Mouse (Mus musculus): ENCODE measurements around the gene Tut1.

Tut1 gene

DNA sequence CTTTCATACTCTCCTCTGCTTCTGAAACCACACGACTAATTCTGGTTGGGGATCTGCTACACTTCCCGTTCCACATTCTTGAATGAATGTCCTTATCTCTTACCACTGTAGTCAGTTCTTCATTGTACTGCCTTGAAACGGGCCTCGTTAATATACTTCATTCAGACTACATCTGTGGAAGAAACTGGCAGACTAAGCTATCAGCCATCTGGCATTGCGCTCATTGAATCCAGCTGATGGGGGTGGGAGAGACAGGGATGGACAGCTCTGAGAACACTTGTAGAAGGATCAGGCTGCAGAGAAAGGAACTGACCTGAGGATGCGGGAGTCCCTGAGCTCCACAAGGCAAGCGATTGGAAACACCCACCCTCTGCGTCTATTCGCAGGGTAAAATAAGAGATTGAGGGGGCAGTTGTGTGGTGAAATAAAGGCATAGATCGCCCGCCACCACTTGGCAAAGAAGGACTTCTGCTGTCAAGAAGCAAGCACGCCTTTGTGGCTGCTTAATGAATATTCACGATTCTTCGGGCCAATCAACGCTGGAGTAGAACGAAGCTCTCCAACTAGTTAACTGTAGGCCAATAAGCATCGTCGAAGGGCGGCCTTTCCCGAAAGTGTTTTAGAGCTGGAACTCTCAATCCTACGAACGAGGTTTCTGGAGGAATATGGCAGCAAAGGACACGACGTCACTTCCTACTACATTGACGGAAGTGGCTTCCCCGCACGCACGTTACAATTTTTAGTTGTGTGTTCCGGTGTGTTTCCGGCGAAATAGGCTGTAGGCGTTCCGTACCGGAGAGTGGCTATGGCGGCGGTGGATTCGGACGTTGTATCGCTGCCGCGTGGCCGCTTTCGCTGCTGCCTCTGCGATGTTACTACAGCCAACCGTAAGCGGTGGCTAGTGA is at the start of gene Tut1:
TSS of gene Tut1 (plus strand) at position 713 of the 905 bp plus-strand sequence.
- DNase-seq: peak; percentile 86 to 87

DNA sequence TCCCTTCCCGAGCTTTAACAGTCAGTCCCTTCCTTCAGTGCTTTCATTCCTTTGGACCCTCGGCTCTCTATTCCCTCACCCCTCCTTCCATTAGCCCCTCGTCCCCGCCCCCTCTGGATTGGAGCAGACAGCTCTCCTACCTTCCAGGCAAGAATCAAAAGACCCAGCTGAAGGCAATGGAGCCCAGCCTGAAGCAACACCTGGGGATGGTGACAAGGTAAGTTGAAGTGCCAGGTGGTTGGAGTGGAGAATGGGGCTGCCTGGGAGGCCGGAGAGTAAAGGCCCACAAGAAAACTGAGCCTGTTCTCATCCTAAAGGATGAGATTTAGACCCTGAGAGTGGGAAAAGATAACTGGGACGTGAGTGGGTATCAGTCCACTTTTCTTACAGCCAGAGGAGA is 45.1 kb upstream of the Tut1 start:
- no peak for DNase-seq

DNA sequence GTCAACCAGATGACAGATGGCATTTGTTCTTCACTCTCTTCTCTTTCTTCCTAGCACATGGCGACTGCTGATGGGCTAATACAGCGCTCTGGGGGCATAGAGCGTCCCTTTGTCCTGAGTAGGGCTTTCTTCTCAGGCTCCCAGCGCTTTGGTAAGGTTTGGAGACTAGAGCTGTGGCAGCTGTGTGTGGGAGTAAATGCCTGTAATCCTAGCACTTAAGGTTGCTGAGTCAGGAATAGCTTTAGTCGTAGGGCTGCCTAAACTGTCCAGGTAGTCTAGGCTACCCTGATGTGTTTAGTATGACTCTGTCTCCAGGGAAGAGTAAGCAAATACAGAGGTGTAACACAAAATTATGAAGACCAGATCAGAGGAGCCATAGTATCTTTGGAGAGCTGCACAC is 41.8 kb upstream of the Tut1 start:
- DNase-seq: no peak

GRCm38 (mm10) chr19:8914212-8914611 is 39.4 kb upstream of the Tut1 start:
- DNase-seq: no peak

- no peak for DNase-seq
These were observed 34.6 kb upstream of the Tut1 start for GRCm38 (mm10) chr19:8919000-8919399.

DNA sequence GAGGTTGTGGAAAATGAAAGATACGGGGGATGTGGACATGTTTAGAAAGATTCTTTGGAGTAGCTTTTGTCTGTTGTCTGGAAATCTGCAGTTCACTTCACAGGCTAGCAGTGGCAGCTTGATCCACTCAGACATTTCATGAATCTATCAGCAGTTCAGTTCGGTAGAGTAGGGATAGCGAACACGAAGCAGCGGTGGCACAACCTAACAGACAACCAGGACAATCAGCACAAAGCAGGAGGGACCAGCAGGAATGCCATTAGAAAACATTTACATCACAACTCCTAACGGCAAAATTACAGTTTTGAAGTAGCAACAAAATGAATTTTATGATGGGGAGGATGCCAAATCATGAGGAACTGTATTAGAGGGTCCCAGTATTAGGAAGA is 34.0 kb upstream of the Tut1 start:
- no peak for DNase-seq

GRCm38 (mm10) chr19:8920073-8920736 is 33.4 kb upstream of the Tut1 start, which contains the start of gene B3gat3:
Gene B3gat3 (plus strand): TSS chr19:8920374.
- DNase-seq: peak; percentile 82 to 84

GRCm38 (mm10) chr19:8920836-8921291 is 32.8 kb upstream of the Tut1 start:
- peak in 1 of 2 experiments; percentile 18 for DNase-seq

DNA sequence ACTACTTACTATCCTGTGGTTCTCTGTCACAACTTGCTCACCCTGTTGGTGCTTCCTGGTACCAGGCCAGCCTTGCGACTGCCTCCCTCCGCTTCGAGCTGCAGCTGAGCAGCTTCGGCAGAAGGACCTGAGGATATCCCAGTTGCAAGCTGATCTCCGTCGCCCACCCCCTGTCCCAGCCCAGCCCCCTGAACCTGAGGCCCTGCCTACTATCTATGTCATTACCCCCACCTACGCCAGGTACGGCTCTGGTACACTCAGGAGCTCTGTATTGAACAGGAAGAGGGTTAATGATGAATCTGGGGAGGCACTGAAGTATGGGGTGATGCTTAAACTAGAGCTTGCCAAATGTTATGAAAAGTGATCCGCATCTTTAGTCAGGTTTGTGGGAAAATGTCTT is 31.9 kb upstream of the Tut1 start:
- DNase-seq: peak in 1 of 2 experiments; percentile 14

- no peak for DNase-seq
These were observed 26.9 kb upstream of the Tut1 start for GRCm38 (mm10) chr19:8926766-8927165.

- no peak for DNase-seq
These were observed 25.6 kb upstream of the Tut1 start for GRCm38 (mm10) chr19:8927891-8928525.

GRCm38 (mm10) chr19:8928689-8929223 is 24.9 kb upstream of the Tut1 start:
- no peak for DNase-seq

DNA sequence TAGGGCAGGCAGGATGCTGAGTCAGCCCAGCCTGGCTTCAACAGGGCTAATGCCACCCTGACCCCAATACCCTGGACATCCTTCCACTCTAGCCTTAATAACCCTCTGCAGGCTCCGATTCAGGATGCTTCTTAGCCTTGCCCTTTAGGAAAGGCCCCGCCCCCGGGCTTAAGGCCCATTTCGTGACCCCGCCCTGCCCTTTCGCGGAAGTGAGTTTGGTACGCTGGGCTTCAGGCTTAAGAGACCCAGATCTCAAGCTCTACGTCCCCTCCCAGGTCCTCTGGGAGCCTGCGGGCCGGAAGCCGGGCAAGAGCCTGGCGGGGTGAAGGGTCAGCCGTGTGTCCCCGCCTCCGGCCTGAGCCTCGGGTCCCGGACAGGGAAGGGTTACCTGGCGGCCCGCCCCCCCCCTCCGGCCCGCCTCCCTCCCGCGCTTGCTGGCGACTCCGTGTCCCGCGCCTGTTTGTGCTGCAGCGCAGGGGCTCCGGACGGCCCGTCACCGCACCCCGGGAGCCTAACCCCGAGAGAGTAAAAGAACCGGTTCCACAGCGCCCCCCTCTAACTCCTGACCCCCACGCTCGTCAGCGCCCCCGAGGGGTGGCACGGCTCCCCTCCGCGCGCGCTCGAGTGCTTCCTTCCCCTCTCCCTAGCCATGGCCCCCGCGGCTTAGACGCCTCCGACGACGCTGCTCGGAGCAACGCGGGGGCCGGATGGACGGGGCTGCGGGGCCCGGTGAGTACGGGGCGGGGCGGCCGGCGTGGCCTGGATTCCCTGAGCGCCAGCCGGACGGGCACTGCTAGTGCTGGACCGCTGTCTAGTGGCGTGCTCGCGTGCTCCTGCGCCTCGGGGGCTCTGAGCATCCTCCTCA is 24.2 kb upstream of the Tut1 start, which contains the start of the genes Rom1 and Eml3:
TSS of gene Rom1 (minus strand) at position 133 of the 865 bp plus-strand sequence.
TSS of gene Eml3 (plus strand) at position 329 of the 865 bp plus-strand sequence.
- peak; percentile 89 for DNase-seq

DNA sequence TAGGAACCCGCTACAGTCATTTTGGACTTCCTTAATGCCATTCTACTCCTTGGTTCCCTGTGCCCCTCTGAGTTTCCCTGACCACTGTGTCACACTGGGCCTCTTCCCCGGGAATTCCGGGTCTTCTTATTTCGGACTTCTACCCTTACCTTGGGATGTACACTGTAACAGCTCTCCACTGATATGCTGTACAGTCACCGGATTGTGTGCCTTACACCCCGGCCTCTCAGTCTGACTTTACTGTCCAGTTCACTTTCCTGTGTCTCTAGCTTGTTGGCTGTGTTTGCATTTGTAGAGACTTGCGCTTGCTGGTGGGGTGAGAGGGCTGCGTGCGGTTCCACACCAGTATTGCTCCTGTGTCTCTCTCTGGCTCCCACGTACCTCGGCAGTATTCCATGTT is 23.5 kb upstream of the Tut1 start:
- DNase-seq: no peak

DNA sequence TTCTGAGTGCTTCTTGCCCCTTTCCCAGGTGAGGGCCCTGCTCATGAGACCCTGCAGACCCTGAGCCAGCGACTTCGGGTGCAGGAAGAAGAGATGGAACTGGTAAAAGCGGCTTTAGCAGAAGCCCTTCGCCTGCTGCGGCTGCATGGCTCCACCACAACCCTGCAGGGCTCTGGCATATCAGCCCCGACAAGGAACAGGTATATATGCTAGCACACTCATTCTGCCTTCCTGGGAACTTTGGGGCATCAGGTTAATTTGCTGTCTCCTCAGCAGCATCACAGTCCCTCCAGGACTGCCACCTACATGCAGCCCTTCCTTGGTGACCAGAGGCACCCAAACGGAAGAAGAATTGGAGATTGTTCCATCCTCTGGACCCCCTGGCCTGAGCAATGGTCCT is 22.9 kb upstream of the Tut1 start:
- DNase-seq: no peak

- no peak for DNase-seq
These were observed 16.9 kb upstream of the Tut1 start for GRCm38 (mm10) chr19:8936736-8937135.

- DNase-seq: no peak
These were observed 13.0 kb upstream of the Tut1 start for GRCm38 (mm10) chr19:8940526-8941133.

DNA sequence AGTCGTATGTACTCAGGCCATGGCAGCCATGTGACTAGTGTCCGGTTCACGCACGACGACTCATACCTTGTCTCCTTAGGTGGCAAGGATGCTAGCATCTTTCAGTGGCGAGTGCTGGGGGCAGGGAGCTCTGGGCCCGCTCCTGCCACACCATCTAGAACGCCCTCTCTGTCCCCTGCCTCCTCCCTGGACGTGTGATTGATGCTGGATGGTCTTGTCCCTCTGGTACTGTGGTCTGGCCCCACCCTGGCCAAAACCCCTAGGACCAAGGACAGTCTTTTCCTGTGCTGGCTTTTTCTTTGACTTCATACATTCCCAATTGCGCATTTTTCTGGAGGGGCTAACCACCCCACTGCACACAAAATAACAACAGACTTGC is 12.5 kb upstream of the Tut1 start:
- DNase-seq: peak in 1 of 2 experiments; percentile 21

DNA sequence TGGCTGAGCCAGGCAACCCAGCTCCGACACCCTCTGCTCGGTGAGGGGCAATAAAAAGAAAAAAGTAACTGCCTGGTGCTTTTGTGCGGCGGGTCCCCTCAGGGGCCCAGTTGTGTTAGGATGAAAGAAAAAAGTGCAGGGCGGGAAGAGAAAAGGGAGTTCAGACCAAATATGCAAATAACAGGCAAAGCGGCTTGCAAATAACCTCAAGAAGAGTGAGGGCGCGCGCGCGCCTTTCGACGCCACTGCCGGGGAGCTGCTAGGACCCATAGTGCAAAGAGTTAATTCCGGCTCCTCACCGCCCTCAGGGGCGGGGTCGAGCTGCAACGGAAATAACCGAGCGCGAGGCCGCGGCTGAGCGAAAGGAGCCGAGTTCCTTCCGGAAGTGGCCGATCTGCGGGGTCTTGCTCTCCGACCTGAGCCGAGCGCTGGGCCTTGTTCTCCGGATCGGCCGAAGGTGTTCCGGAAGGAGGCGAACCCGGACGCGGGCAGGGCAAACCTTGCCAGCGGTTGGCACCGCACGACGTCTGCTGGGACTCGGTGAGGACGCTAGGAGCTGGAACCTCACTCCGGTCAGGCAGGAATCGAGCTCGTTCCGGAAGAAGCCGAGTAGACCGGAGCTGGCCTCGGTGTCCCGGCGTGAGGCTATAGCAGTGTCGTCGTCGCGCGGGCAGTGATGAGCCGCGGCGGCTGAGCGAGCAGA is 12.0 kb upstream of the Tut1 start, which contains the start of gene Mta2:
TSS of gene Mta2 (plus strand) at position 361 of the 703 bp plus-strand sequence.
- peak; percentile 98 for DNase-seq

DNA sequence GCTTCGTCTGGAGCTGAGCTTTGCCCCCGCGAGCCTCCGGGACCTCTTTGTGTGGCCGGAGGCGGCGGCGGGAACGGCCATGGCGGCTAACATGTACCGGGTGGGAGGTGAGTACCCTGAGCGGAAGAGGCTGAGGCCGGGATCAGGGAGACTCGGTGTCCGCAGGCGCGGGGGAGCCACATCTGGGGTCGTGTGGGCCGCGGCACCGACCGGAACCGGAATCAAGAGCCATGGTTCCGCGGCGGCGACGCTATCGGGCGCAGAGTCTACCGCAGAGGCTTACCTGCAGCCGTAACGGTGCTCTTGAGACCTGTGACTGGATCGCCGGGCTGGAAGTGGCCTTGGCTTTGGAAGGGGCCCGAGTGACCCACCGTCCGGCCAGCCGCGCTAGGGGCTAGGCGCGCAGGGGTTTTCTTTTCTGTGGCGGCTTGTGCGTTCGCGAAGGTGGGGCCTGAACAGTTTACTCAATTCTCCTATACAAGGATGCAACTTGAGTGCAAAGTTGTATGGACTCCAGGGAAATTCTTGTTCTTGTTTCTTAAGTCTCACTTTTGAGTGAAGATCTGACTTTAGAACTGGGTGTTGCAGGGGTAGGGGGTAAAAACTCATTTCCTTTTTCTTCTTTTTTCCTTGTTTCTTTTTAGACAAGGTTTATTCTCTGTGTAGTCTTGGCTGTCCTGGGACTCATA is 11.2 kb upstream of the Tut1 start:
- no peak for DNase-seq

Data from thymus, postnatal 36 days (tissue).